Mouse (Mus musculus) neural tube, embryonic 11.5 days (tissue): ENCODE measurements around the gene AU018091. TPM values are rescaled to one million over a fixed set of nuclear protein-coding genes. Genes with fewer than 3 reads are reported as not detected.
"Not testable (repeated sequence)": the region's sequence is repeated elsewhere in the genome, so short reads cannot be mapped to it uniquely, and the experiment has no call there.

ENCODE experiments used
- ATAC-seq: fragments of 200-750 bp; cut with Nextera tagmentation; 2 replicates; pipeline ENCODE4 v1.8.0; 2017; ENCODE audit warnings: moderate number of reproducible peaks, mild to moderate bottlenecking, moderate TSS enrichment, moderate library complexity; ENCODE audit not compliant: insufficient read depth, low FRiP score, low TSS enrichment
- DNase-seq: peaks from one replicate; pipeline ENCODE4 v3.0.0-alpha.2; 2015; ENCODE audit warnings: low spot score
- H3K27ac ChIP-seq: fragments of 300-500 bp; sonication (generic); 2 replicates; pipeline ENCODE4 v1.5.1; 2014; ENCODE audit warnings: low read depth, mild to moderate bottlenecking, low read length
- H3K27me3 ChIP-seq: fragments of 300-500 bp; sonication (generic); 2 replicates; pipeline ENCODE4 v1.6.1; 2014; ENCODE audit warnings: mild to moderate bottlenecking, low read length, mixed read lengths; ENCODE audit not compliant: control insufficient read depth, insufficient read depth
- H3K36me3 ChIP-seq: fragments of 300-500 bp; sonication (generic); 2 replicates; pipeline ENCODE4 v1.6.1; 2014; ENCODE audit warnings: mild to moderate bottlenecking, low read length, moderate library complexity, mixed read lengths; ENCODE audit not compliant: control insufficient read depth, insufficient read depth
- H3K4me1 ChIP-seq: fragments of 300-500 bp; sonication (generic); 2 replicates; pipeline ENCODE4 v1.6.1; 2014; ENCODE audit warnings: low read length, mixed read lengths; ENCODE audit not compliant: control insufficient read depth, insufficient read depth
- H3K4me2 ChIP-seq: fragments of 300-500 bp; sonication (generic); 2 replicates; pipeline ENCODE4 v1.6.1; 2014; ENCODE audit warnings: low read depth, mild to moderate bottlenecking, moderate library complexity
- H3K4me3 ChIP-seq: fragments of 300-500 bp; sonication (generic); 2 replicates; pipeline ENCODE4 v1.5.1; 2014; ENCODE audit warnings: low read depth, low read length
- H3K9ac ChIP-seq: fragments of 300-500 bp; sonication (generic); 2 replicates; pipeline ENCODE4 v1.6.1; 2014; ENCODE audit warnings: mild to moderate bottlenecking, low read length
- H3K9me3 ChIP-seq: fragments of 300-500 bp; sonication (generic); 2 replicates; pipeline ENCODE4 v1.6.1; 2016; ENCODE audit warnings: low read length; ENCODE audit not compliant: control insufficient read depth
- WGBS: fragments of 180-500 bp; shearing (Covaris S2); extraction: QIAGEN DNeasy Blood & Tissue Kit; methylation state at CpG from one replicate; pipeline ENCODE4 v1.1.7; 2014; 5-methylcytosine and 5-hydroxymethylcytosine counted together
- polyA plus RNA-seq: library from polyadenylated mRNA; unstranded; fragments of >200 nt; fragmentation: Nextera tagmentation; extraction: Ambion mirVana; gene quantifications from 2 replicates; pipeline ENCODE4 v1.2.1, GENCODE M21; 2014

The AU018091 gene
- polyA plus RNA-seq, 1 experiment from 2014 or later = not detected

DNA sequence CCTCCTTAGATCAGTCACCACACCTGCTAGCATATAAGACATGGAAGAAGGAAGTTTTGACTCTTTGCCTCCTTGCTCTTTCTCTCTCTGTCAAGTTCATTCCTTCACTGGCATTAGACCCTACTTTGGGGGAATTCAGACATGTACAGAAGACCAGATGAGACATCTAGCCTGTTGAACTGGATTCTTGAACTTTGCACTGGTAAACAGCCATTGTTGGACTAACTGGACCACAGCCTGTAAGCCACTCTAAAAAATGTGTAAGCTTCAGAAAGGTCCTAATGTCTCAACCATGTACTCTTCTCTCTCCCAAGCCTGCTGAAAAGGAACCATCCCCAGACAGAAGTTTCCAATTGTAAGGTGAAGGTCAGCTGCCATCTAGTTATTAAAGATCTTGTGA is 22.9 kb downstream of the AU018091 start:
- no peaks in the 10 kb centered on the region for H3K36me3 ChIP-seq
- H3K27me3 ChIP-seq = no peaks in the 10 kb centered on the region
- no peaks in the 10 kb centered on the region for H3K4me1 ChIP-seq
- no peak overlapping the region for H3K4me2 ChIP-seq
- no peak for DNase-seq
- H3K4me3 ChIP-seq = no peak overlapping the region
- H3K9ac ChIP-seq = no peak overlapping the region
- H3K27ac ChIP-seq = no peak overlapping the region
- no peak for ATAC-seq
- peaks cover 10% of the 10 kb centered on the region; the same call in 1 of the 2 replicates for H3K9me3 ChIP-seq

DNA sequence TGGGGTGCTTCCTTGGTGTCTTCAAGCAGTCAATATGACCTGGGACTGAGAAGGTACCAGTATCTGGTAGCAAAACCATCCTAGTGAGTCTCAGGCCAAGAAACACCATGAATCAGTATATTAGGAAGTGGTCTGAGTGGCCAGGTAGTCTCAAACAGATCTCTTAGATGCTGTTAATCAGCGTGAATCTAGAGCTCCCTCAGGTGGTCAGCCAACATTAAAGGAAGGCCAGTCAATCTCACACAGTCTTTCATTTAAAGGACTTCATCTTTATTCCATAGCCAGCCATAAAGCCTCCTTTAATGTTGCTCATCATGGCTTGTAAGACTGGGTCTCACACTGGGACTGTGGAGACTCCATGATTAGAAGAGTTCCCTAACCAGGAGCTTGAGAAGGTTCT is 25.7 kb downstream of the AU018091 start:
- Histone ChIP-seq H3K4me2 (no peak overlapping the region), H3K27ac (no peak overlapping the region), H3K27me3 (no peaks in the 10 kb centered on the region), H3K4me1 (no peaks in the 10 kb centered on the region), H3K9me3 (peaks cover 10% of the 10 kb centered on the region; the same call in 1 of the 2 replicates), H3K36me3 (no peaks in the 10 kb centered on the region), H3K4me3 (no peak overlapping the region), H3K9ac (no peak overlapping the region)
- DNase-seq (no peak), ATAC-seq (no peak)
- WGBS = 17% methylated on average over 1 of the region's 1 CpGs

DNA sequence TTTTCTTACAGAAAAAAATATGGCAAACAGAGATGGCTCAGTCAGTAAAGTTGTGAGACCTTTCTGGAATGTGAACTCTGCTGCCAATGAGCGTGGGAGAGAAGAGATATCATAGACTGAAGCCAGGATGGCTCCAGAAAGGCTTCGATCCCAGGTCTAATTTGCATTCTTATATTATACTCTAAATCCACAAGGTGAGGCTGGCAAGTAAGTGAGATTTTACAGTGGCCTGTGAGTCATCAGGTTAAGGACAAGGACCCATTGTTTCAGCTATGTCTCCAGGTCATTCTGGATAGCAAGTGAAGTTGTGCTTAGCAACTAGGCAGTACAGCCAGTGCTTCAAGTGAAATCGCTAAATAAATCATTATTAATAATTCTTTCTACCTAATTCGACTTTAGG is 33.4 kb downstream of the AU018091 start:
- peaks cover 7% of the 10 kb centered on the region; the same call in 1 of the 2 replicates for H3K9me3 ChIP-seq
- DNase-seq = no peak
- no peak for ATAC-seq

DNA sequence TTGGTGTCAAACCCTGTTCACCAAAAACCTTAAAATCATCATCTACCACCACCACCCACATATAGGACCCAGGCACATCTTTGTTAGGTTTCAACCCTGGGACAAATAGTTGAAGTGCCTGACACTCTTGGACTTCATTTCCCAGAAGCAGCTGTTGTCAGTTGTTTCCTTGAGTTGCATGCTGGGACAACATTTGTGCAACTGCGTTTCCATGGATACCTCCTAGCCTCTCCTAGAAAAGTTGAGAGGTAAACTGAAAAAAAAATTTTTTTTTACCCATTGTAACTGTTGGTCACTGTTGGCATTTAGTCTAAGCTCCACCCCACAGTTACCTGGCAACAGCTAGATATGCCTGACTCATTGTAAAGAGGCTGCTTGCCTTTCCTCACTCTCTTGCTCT is 34.3 kb downstream of the AU018091 start:
- H3K9me3 ChIP-seq = peaks cover 7% of the 10 kb centered on the region; the same call in 1 of the 2 replicates
- H3K27me3 ChIP-seq = no peaks in the 10 kb centered on the region
- ATAC-seq (no peak), DNase-seq (no peak)
- H3K36me3 ChIP-seq = no peaks in the 10 kb centered on the region
- no peak overlapping the region for H3K4me2 ChIP-seq
- no peaks in the 10 kb centered on the region for H3K4me1 ChIP-seq
- 65% methylated on average over 1 of the region's 1 CpGs for WGBS
- no peak overlapping the region for H3K27ac ChIP-seq
- no peak overlapping the region for H3K9ac ChIP-seq
- no peak overlapping the region for H3K4me3 ChIP-seq

More for the DNA sequence above, 33.4 kb downstream of the AU018091 start:
- no peak overlapping the region for H3K4me2 ChIP-seq
- no peaks in the 10 kb centered on the region for H3K27me3 ChIP-seq
- no peak overlapping the region for H3K27ac ChIP-seq
- no peak overlapping the region for H3K4me3 ChIP-seq
- H3K4me1 ChIP-seq = no peaks in the 10 kb centered on the region
- H3K9ac ChIP-seq = no peak overlapping the region
- WGBS = 84% methylated on average over 4 of the region's 4 CpGs
- no peaks in the 10 kb centered on the region for H3K36me3 ChIP-seq

DNA sequence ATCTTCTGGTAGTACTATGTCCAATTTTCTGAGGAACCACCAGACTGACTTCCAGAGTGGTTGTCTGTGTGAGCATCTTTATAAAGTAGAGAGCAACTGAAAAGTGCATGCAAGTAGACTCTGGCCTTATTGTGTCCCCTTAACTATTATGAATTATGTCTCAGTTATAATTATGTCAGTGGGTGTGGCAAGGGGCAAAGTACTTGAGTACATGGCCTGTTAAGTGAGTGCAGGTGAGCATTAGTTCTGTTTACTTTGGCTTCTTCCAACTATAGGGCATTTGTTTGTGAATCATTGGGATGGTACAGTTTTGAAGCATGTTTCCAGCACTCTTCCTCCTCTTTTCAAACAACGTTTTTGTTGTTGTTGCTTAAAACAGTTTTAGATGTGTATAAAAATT is 38.7 kb downstream of the AU018091 start:
- Histone ChIP-seq H3K9me3 (peaks cover 7% of the 10 kb centered on the region; the same call in 1 of the 2 replicates), H3K27ac (no peak overlapping the region), H3K36me3 (no peaks in the 10 kb centered on the region), H3K27me3 (no peaks in the 10 kb centered on the region), H3K4me3 (no peak overlapping the region), H3K4me1 (no peaks in the 10 kb centered on the region), H3K4me2 (no peak overlapping the region), H3K9ac (no peak overlapping the region)
- WGBS = 58% methylated on average over 1 of the region's 1 CpGs
- ATAC-seq (no peak), DNase-seq (no peak)

DNA sequence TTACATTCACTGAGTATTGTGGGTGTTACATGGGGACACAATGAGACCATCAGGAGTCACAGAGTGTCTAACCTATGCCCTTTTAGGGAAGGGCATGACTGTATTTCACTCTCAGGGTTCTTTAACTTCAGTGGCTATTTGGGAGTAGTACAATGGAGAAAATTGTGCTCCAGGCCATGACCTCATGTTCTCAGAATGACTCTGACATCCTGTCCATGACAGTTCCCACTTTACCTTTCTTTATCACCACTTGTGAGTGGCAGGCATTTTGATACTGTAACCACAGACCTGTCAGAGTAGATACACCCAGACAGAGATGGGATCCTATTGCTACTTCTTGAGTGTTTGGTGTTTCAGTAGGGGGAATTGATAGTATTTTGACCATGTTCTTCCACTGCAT is 40.4 kb downstream of the AU018091 start:
- not testable (repeated sequence) for H3K4me2 ChIP-seq, ATAC-seq

DNA sequence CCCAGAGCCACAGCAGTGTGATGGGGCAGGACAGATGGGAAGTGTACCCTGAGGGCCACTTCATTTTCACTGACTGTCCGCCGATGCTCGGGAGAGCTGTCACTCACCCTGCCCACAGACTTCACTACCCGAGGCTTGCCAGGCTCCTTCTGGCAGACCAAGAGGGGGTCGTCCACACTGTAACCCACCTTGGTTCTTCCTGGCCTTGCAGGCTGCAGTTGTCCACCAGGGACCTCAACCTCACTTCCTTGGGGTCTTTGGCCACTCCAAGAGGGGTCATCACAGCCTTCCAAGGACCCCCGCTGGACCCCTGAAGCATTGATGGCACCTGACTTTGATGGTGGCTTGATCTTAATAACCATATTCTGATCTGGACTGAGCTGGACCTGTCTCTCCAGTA is 57.8 kb downstream of the AU018091 start:
- H3K4me2 ChIP-seq, H3K4me3 ChIP-seq, H3K9ac ChIP-seq, H3K36me3 ChIP-seq, H3K9me3 ChIP-seq, H3K27ac ChIP-seq, H3K4me1 ChIP-seq, H3K27me3 ChIP-seq, DNase-seq, ATAC-seq: not testable (repeated sequence)
- no CpG with 5 or more reads among the region's 6 CpGs for WGBS

More for the DNA sequence above, 40.4 kb downstream of the AU018091 start:
- H3K4me1 ChIP-seq, H3K27me3 ChIP-seq, DNase-seq, H3K4me3 ChIP-seq, H3K9me3 ChIP-seq, H3K27ac ChIP-seq, H3K9ac ChIP-seq, H3K36me3 ChIP-seq: not testable (repeated sequence)

DNA sequence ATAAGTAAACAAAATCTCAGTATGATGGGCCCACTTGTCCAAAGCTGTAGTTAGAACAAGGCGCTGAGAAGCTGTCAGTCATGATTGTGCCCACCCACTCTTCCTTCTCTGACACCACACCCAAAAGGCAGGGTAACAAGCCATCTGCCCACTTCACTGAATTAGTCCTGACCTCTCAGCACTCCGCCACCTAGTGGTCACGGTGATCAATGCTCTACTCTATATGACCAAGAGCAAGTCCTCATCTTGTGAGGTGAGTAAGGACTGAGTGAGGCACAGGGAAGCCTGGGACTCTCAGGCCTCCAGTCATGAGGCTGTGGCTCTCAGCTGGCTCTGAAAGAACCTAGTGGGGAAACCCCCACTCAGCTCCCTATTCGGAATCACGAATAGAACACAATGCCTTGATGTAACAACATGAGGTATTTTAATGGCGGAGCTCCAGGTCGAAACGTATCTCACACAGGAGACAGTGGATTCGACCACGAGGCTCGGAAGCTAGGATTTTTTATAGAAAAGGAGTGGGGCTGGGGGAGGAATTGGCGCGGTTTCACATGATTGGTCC is 62.4 kb downstream of the AU018091 start:
- not testable (repeated sequence) for H3K9me3 ChIP-seq, H3K27me3 ChIP-seq, ATAC-seq, H3K9ac ChIP-seq, DNase-seq, H3K27ac ChIP-seq, H3K4me2 ChIP-seq, H3K4me3 ChIP-seq, H3K36me3 ChIP-seq, H3K4me1 ChIP-seq
- WGBS = 69% methylated on average over 13 of the region's 13 CpGs
